Mouse (Mus musculus) kidney, adult 8-10 months (tissue): Measurements from ENCODE around the gene Sin3a.
A peak's percentile ranks its signal among the peaks of the same experiment; 100 is the strongest.

Source experiments
- DNase-seq, 2 experiments: peaks; one replicate each; pipeline ENCODE4 v3.0.0; 2022

Gene Sin3a

GRCm38 (mm10) chr9:57071801-57072351 is at the start of gene Sin3a:
Sin3a (plus strand) TSS chr9:57072040.
- peak; percentile 88 for DNase-seq

GRCm38 (mm10) chr9:57031756-57032155 is 40.1 kb upstream of the Sin3a start:
- no peak for DNase-seq

- DNase-seq: peak; percentile 73 to 81
Observed at GRCm38 (mm10) chr9:57056237-57056636, 15.6 kb upstream of the Sin3a start.

GRCm38 (mm10) chr9:57064164-57064563 is 7.7 kb upstream of the Sin3a start:
- DNase-seq: peak in 1 of 2 experiments; percentile 34

GRCm38 (mm10) chr9:57068266-57068665 is 3.6 kb upstream of the Sin3a start:
- DNase-seq: no peak

GRCm38 (mm10) chr9:57070262-57070661 is 1.6 kb upstream of the Sin3a start:
- DNase-seq: no peak

- no peak for DNase-seq
Observed at GRCm38 (mm10) chr9:57070800-57071545, 867 bp upstream of the Sin3a start.

GRCm38 (mm10) chr9:57072526-57072988 is 717 bp downstream of the Sin3a start:
- no peak for DNase-seq

- peak; percentile 98 to 100 for DNase-seq
Observed at GRCm38 (mm10) chr9:57072989-57073789, 1.3 kb downstream of the Sin3a start.

- DNase-seq: no peak
Observed at GRCm38 (mm10) chr9:57073790-57074094, 1.9 kb downstream of the Sin3a start.

GRCm38 (mm10) chr9:57074171-57074821 is 2.5 kb downstream of the Sin3a start:
- DNase-seq: peak; percentile 44 to 59

- DNase-seq: peak; percentile 76 to 82
Observed at GRCm38 (mm10) chr9:57074822-57075603, 3.2 kb downstream of the Sin3a start.

- DNase-seq: peak; percentile 99
Observed at GRCm38 (mm10) chr9:57075681-57076381, 4.0 kb downstream of the Sin3a start.

GRCm38 (mm10) chr9:57076701-57077660 is 5.1 kb downstream of the Sin3a start:
- peak; percentile 90 for DNase-seq

GRCm38 (mm10) chr9:57082236-57082635 is 10.4 kb downstream of the Sin3a start:
- DNase-seq: no peak

GRCm38 (mm10) chr9:57117261-57117755 is 45.5 kb downstream of the Sin3a start:
- peak; percentile 25 to 45 for DNase-seq

GRCm38 (mm10) chr9:57129641-57130040 is 57.8 kb downstream of the Sin3a start:
- DNase-seq: no peak

GRCm38 (mm10) chr9:57130577-57131433 is 59.0 kb downstream of the Sin3a start, which contains the start of gene Man2c1:
Man2c1 (plus strand) TSS chr9:57130690.
- DNase-seq: peak; percentile 93 to 97

- no peak for DNase-seq
Observed at GRCm38 (mm10) chr9:57137246-57137645, 65.4 kb downstream of the Sin3a start.
